Mouse (Mus musculus): ENCODE measurements around the gene Smarca4.

DNA sequence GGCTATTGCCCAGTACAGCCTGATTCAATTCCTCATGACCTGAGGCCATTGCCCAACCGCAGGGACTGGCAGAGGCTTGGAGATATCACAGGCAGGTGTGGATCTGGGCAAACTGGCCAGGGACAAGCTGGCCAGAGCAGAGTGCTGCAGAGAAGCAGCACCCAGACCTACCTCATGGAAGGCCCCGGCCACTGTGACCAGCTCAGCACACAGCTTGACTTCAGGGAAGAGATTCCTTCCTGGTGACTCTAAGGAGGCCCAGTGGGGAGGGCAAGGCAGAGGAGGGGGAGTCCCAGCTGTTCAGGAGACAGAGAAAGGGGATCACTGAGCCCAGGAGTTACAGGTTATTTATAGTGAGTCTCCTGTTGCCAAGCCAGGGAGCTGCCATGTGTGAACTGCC is 105.1 kb downstream of the Smarca4 start:
- TF ChIP-seq CTCF (IDR thresholded peaks at IDR 0.05; ENCODE audit: low read depth): no peak
- no peak for TF ChIP-seq EP300 (IDR thresholded peaks at IDR 0.05; ENCODE audit: low read depth)
